Mouse (Mus musculus) brain, embryonic 14.5 days (tissue): ENCODE measurements at regions not wholly inside any gene's neighbourhood (a gene's known extent, or its start where the extent isn't known, plus 50 kb on each side); places are given as distances from the start of the nearest gene placed in this dataset.

ENCODE experiments used
- CTCF ChIP-seq: fragments of 200-500 bp; IDR thresholded peaks from 2 replicates; pipeline ENCODE4 v1.5.1; 2012; ENCODE audit warnings: inconsistent platforms, mild to moderate bottlenecking, moderate library complexity, borderline replicate concordance; ENCODE audit not compliant: insufficient read depth, insufficient read length; ENCODE audit errors: extremely low read depth
- POLR2A ChIP-seq: fragments of 200-500 bp; IDR thresholded peaks from 2 replicates; pipeline ENCODE4 v1.6.1; 2012; ENCODE audit warnings: mild to moderate bottlenecking, inconsistent platforms, borderline replicate concordance; ENCODE audit not compliant: poor library complexity, insufficient read depth, insufficient read length, severe bottlenecking; ENCODE audit errors: extremely low read depth

GRCm38 (mm10) chr7:136631089-136631488 lies 263.3 kb upstream of the Mgmt start:
- TF ChIP-seq CTCF, result no peak
- TF ChIP-seq POLR2A, result no peak
